Mouse (Mus musculus) CD4-positive, CD25-positive, alpha-beta regulatory T cell, adult 2 months (primary cell): ENCODE data around the gene Gm10643.

Source experiments
- DNase-seq: peaks from one replicate; pipeline ENCODE4 v3.0.0-alpha.2; 2012; ENCODE audit warnings: low read depth, low spot score

Gm10643 gene

GRCm38 (mm10) chr8:84065037-84065436 is at the start of gene Gm10643:
Gene Gm10643, minus strand, starts transcription at chr8:84065137.
- no peak for DNase-seq

DNA sequence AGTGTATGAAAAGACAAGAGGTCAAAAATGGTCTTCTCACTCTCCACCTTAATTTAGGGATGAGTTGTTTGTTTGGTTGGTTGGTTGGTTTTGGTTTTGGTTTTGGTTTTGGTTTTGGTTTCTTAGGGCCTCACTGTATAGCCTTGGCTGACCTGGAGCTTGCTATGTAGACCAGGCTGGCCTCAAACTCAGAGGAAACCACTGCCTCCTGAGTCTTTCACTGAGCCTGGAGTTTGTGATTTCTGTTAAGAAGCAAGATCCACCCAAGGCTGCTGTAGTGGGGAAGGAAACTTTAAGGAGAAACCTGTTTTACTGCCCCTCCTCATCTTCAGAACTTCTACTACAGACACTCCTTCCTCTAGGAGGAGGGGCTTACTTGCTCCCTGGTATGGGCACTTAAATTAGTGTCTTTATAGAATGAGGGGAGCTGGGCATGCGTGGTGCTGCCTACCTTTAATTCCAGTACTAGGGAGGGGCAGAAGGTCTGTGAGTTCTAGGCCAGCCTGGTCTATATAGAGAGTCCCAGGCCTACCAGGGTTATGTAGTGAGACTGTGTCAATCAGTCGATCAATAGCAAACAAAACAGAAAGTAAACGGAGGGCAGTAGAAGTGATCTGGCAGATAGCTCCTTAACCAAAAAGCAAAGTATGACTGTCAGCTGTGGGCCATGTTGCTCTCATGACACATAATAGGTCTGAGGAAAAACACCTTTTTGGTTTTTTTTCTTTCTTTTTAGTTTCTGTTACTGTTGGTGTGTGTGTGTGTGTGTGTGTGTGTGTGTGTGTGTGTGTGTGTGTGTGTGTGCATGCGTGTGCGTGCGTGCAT is 41.5 kb upstream of the Gm10643 start:
- peak; percentile 57 for DNase-seq

- DNase-seq = peak; percentile 32
These were observed 40.7 kb upstream of the Gm10643 start for GRCm38 (mm10) chr8:84105676-84106075.

- peak; percentile 98 for DNase-seq
These were observed 40.0 kb upstream of the Gm10643 start, which contains the start of gene Dcaf15 for GRCm38 (mm10) chr8:84104697-84105609. Gene Dcaf15, minus strand, starts transcription at chr8:84104768.

GRCm38 (mm10) chr8:84104221-84104620 is 39.3 kb upstream of the Gm10643 start:
- DNase-seq = peak; percentile 88

- DNase-seq = no peak
These were observed 38.7 kb upstream of the Gm10643 start for GRCm38 (mm10) chr8:84103601-84104000.

- no peak for DNase-seq
These were observed 36.7 kb upstream of the Gm10643 start for GRCm38 (mm10) chr8:84101476-84102270.

DNA sequence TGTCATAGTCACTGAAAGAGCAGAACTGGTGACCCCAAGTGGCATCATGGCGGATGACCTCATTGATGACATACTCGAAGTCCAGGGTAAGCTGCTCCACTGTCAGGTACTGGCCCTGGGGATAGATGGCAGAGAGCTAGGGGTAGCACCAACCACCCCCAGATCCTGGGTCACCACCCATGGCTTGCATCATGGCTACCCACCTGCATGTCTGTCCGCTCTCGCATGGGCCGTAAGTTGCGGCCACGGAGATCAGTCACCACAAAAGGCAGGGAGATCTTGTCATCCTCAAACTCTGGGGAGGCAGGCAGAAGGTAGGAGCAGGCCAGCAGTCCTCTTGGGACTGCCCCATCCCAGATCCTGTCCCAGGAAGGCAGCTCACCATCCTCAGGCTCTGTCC is 33.4 kb upstream of the Gm10643 start:
- no peak for DNase-seq

DNA sequence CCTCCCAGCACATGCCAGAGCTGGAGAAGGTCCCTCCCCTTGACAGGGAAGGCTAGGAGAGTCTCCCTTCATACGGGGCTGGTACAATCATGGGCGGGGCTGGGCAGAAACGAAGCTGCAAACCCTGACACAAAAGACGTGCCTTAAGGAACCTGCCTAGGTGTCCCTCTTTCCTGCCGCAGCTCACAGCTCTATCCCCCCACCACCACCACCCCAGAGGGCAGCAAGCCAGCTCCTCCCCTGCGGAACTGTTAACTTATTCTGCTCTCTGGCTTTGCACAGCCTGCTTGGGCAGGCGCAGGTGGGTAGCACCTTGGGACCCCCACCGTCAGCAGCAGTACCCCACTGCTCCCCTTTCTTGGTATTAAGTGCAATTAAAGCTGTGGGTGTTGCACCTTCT is 31.1 kb upstream of the Gm10643 start:
- no peak for DNase-seq

DNA sequence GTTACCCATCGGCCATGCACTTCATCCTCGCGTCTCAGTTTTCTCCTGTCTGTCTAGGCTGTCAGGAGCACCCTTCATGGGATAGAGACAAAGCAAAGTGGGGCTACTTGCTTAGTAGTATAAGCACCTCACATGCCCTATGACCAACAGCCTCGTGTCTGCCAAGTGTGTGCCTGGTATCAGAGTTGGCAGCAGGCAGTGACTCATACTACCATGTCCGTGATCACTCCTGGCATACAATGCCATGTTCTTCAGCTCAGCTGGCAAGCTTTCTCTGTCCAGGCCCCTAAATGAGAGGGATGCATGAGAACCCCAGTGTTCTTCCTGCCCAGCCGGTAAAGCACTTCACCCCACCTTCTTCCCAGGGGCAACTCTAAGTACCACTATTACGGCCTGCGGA is 25.6 kb upstream of the Gm10643 start:
- DNase-seq = no peak

GRCm38 (mm10) chr8:84089277-84089676 is 24.3 kb upstream of the Gm10643 start:
- DNase-seq = no peak

GRCm38 (mm10) chr8:84087821-84088220 is 22.9 kb upstream of the Gm10643 start:
- no peak for DNase-seq

GRCm38 (mm10) chr8:84087156-84087555 is 22.2 kb upstream of the Gm10643 start:
- DNase-seq = no peak

- DNase-seq = no peak
These were observed 19.6 kb upstream of the Gm10643 start for GRCm38 (mm10) chr8:84084341-84085115.

DNA sequence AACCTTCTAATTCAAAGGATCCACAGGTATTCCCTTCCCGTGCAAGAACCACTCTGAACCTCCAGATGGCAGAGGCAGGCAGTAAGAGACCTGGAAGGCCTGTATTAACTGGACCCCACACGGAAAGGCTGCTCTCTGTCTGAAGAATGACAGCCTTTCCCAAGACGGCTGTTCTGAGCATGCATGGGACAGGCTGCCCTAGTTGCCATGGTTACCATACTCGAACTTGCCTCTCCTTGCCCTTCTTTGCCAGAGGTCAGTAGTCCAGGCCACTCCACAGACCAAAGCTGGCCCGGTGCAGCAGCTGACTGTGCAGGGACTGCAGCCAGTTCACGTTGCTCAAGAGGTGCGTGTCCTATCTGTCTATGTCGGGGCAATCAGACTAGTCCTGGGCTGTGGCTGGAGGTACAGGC is 18.9 kb upstream of the Gm10643 start:
- no peak for DNase-seq

GRCm38 (mm10) chr8:84079206-84079605 is 14.3 kb upstream of the Gm10643 start:
- DNase-seq = no peak

GRCm38 (mm10) chr8:84076849-84077248 is 11.9 kb upstream of the Gm10643 start:
- DNase-seq = no peak

GRCm38 (mm10) chr8:84076412-84076811 is 11.5 kb upstream of the Gm10643 start:
- no peak for DNase-seq

DNA sequence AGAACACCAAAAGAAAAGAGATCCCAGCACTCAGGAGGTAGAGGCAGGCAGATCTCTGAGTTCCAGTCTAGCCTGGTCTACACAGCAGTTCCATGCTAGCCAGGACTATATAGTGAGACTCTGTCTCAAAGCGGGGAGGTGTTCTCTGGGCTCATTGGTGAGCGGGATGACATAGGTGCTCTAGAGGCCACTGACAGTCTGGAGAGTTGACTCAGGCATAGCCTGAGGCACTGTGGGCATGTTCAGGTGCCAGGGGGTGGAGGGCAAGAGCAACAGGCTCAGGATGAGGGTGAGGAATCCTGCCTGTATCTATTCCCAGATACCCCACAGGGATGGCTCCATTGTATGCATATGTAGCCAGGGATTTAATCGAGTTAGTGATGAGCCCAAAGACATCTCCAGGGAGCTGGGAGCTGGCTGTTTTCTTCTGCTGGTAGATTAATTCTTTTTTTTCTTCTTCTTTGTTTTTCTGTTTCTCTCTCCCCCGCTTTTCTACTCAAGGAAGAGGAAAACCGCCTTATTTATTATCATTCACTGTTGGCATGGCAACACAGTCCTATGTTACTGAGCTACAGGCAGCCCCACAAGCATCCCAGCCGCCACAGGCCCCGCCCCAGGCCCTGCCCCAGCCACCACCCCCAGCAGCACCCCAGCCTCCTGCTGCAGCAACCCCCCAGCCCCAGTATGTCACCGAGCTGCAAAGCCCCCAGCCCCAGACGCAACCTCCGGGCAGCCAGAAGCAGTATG is 8.5 kb upstream of the Gm10643 start:
- DNase-seq = peak; percentile 89

DNA sequence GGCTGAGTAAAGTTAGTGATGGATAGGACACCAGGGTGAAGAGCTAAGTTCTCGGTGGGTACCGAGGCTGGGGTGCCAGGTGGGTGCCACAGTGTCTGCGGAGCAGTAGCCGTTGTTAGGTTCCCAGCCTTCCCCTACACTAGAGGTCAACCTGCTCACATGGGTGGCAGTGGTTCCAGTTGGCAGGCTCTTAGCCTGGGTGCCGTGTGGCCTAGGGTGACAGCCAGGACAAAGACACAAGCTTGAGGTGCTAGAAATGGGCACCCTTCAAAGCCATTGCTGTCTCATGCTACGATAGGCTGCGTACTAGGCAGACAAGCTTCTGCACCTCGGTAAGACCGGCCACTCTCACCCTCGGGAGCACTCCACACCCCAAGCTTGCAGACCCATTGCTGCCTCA is 7.4 kb upstream of the Gm10643 start:
- DNase-seq = no peak
